Mouse (Mus musculus): ENCODE results near the gene Taf6l. TPM values are rescaled to one million over a fixed set of nuclear protein-coding genes. Genes with fewer than 3 reads are reported as not detected.

The Taf6l gene
- polyA plus RNA-seq, 1 experiment from 2014 or later: 28.4 TPM

GRCm38 (mm10) chr19:8774086-8774835 lies 12.0 kb downstream of the Taf6l start, which contains the start of gene Tmem179b:
Gene Tmem179b (minus strand): TSS chr19:8774467.
- Histone ChIP-seq H3K4me3 (replicated peaks; ENCODE audit: low read depth, low read length) (peak within 1 kb of the TSS; percentile 73), H3K9ac (ENCODE audit: low read depth, low read length) (peak within 1 kb of the TSS; percentile 94), H3K36me3 (ENCODE audit: insufficient read depth, low read length) (peaks cover 13% of the 10 kb centered on the region), H3K27ac (peak within 1 kb of the TSS; percentile 97), H3K27me3 (ENCODE audit: insufficient read depth, low read length) (no peaks in the 10 kb centered on the region), H3K4me1 (replicated peaks; ENCODE audit: insufficient read depth, low read length) (peaks cover 14% of the 10 kb centered on the region; the same call in 1 of the 2 replicates), H3K4me2 (ENCODE audit: low read length) (peak within 1 kb of the TSS; percentile 93), H3K9me3 (replicated peaks; ENCODE audit: low read length) (no peaks in the 10 kb centered on the region)
- under 1% methylated on average over 65 of the region's 68 CpGs for WGBS
- ATAC-seq (replicated peaks; ENCODE audit: low FRiP score, low read depth) (peak; percentile 86), DNase-seq (ENCODE audit: low spot score) (peak; percentile 96)
- 0 out of 2 replicates have a peak, but pooled peaks have one; percentile 8 for TF ChIP-seq CTCF (IDR thresholded peaks at IDR 0.05; ENCODE audit: low read depth)

- Histone ChIP-seq H3K4me1 (replicated peaks; ENCODE audit: insufficient read depth, low read length) (peaks cover 14% of the 10 kb centered on the region; the same call in 1 of the 2 replicates), H3K27me3 (ENCODE audit: insufficient read depth, low read length) (no peaks in the 10 kb centered on the region), H3K4me2 (ENCODE audit: low read length) (peak overlapping the region; percentile 93), H3K9ac (ENCODE audit: low read depth, low read length) (peak overlapping the region; percentile 94; the same call in 1 of the 2 replicates), H3K4me3 (replicated peaks; ENCODE audit: low read depth, low read length) (peak overlapping the region; percentile 73), H3K36me3 (ENCODE audit: insufficient read depth, low read length) (peaks cover 17% of the 10 kb centered on the region), H3K9me3 (replicated peaks; ENCODE audit: low read length) (no peaks in the 10 kb centered on the region), H3K27ac (peak overlapping the region; percentile 97; the same call in 1 of the 2 replicates)
- DNase-seq (ENCODE audit: low spot score) (no peak), ATAC-seq (replicated peaks; ENCODE audit: low FRiP score, low read depth) (no peak)
- WGBS: 46% methylated on average over 6 of the region's 6 CpGs
- TF ChIP-seq CTCF (IDR thresholded peaks at IDR 0.05; ENCODE audit: low read depth): no peak
Measured at GRCm38 (mm10) chr19:8773409-8773808, 12.8 kb downstream of the Taf6l start.

GRCm38 (mm10) chr19:8772996-8773395 lies 13.2 kb downstream of the Taf6l start:
- Histone ChIP-seq H3K27ac (peak overlapping the region; percentile 97; the same call in 1 of the 2 replicates), H3K27me3 (ENCODE audit: insufficient read depth, low read length) (no peaks in the 10 kb centered on the region), H3K9me3 (replicated peaks; ENCODE audit: low read length) (no peaks in the 10 kb centered on the region), H3K4me1 (replicated peaks; ENCODE audit: insufficient read depth, low read length) (peaks cover 14% of the 10 kb centered on the region; the same call in 1 of the 2 replicates), H3K4me3 (replicated peaks; ENCODE audit: low read depth, low read length) (peak overlapping the region; percentile 73; the same call in 1 of the 2 replicates), H3K36me3 (ENCODE audit: insufficient read depth, low read length) (peaks cover 17% of the 10 kb centered on the region), H3K4me2 (ENCODE audit: low read length) (peak overlapping the region; percentile 93), H3K9ac (ENCODE audit: low read depth, low read length) (peak overlapping the region; percentile 94; the same call in 1 of the 2 replicates)
- ATAC-seq (replicated peaks; ENCODE audit: low FRiP score, low read depth) (no peak), DNase-seq (ENCODE audit: low spot score) (no peak)
- TF ChIP-seq CTCF (IDR thresholded peaks at IDR 0.05; ENCODE audit: low read depth): no peak
- WGBS: 74% methylated on average over 5 of the region's 5 CpGs

- peaks cover 14% of the 10 kb centered on the region; the same call in 1 of the 2 replicates for H3K4me1 ChIP-seq (replicated peaks; ENCODE audit: insufficient read depth, low read length)
- H3K4me3 ChIP-seq (replicated peaks; ENCODE audit: low read depth, low read length): peak within 1 kb of the TSS; percentile 71
- WGBS: 24% methylated on average over 29 of the region's 29 CpGs
- no peaks in the 10 kb centered on the region for H3K27me3 ChIP-seq (ENCODE audit: insufficient read depth, low read length)
- H3K36me3 ChIP-seq (ENCODE audit: insufficient read depth, low read length): peaks cover 38% of the 10 kb centered on the region
- ATAC-seq (replicated peaks; ENCODE audit: low FRiP score, low read depth) (peak; percentile 35), DNase-seq (ENCODE audit: low spot score) (peak; percentile 90)
- peak within 1 kb of the TSS; percentile 87 for H3K27ac ChIP-seq
- peak; percentile 12; the same call in 1 of the 2 replicates for TF ChIP-seq CTCF (IDR thresholded peaks at IDR 0.05; ENCODE audit: low read depth)
- H3K4me2 ChIP-seq (ENCODE audit: low read length): peak within 1 kb of the TSS; percentile 74
- no peaks in the 10 kb centered on the region for H3K9me3 ChIP-seq (replicated peaks; ENCODE audit: low read length)
- H3K9ac ChIP-seq (ENCODE audit: low read depth, low read length): peak within 1 kb of the TSS; percentile 94
Measured at GRCm38 (mm10) chr19:8770567-8771270, 15.5 kb downstream of the Taf6l start, which contains the start of gene Tmem223. Gene Tmem223 (plus strand): TSS chr19:8770996.

GRCm38 (mm10) chr19:8765562-8765961 lies 20.7 kb downstream of the Taf6l start:
- H3K4me2 ChIP-seq (ENCODE audit: low read length): no peak overlapping the region
- no peak overlapping the region for H3K9ac ChIP-seq (ENCODE audit: low read depth, low read length)
- TF ChIP-seq CTCF (IDR thresholded peaks at IDR 0.05; ENCODE audit: low read depth): no peak
- no peaks in the 10 kb centered on the region for H3K27me3 ChIP-seq (ENCODE audit: insufficient read depth, low read length)
- WGBS: 99% methylated on average over 9 of the region's 9 CpGs
- no peak overlapping the region for H3K4me3 ChIP-seq (replicated peaks; ENCODE audit: low read depth, low read length)
- no peak overlapping the region for H3K27ac ChIP-seq
- peaks cover 71% of the 10 kb centered on the region for H3K36me3 ChIP-seq (ENCODE audit: insufficient read depth, low read length)
- no peaks in the 10 kb centered on the region for H3K9me3 ChIP-seq (replicated peaks; ENCODE audit: low read length)
- DNase-seq (ENCODE audit: low spot score) (no peak), ATAC-seq (replicated peaks; ENCODE audit: low FRiP score, low read depth) (no peak)
- no peaks in the 10 kb centered on the region for H3K4me1 ChIP-seq (replicated peaks; ENCODE audit: insufficient read depth, low read length)

GRCm38 (mm10) chr19:8763276-8763675 lies 22.9 kb downstream of the Taf6l start:
- Histone ChIP-seq H3K27ac (no peak overlapping the region), H3K4me3 (replicated peaks; ENCODE audit: low read depth, low read length) (no peak overlapping the region), H3K36me3 (ENCODE audit: insufficient read depth, low read length) (peaks cover 61% of the 10 kb centered on the region), H3K4me1 (replicated peaks; ENCODE audit: insufficient read depth, low read length) (peaks cover 1% of the 10 kb centered on the region), H3K9ac (ENCODE audit: low read depth, low read length) (no peak overlapping the region), H3K27me3 (ENCODE audit: insufficient read depth, low read length) (no peaks in the 10 kb centered on the region), H3K4me2 (ENCODE audit: low read length) (no peak overlapping the region), H3K9me3 (replicated peaks; ENCODE audit: low read length) (no peaks in the 10 kb centered on the region)
- ATAC-seq (replicated peaks; ENCODE audit: low FRiP score, low read depth) (no peak), DNase-seq (ENCODE audit: low spot score) (no peak)
- WGBS: 96% methylated on average over 4 of the region's 4 CpGs
- no peak for TF ChIP-seq CTCF (IDR thresholded peaks at IDR 0.05; ENCODE audit: low read depth)
